Mouse (Mus musculus) olfactory bulb, adult 2 months (tissue): ENCODE measurements around the gene Apeh.

Source experiments
- CTCF ChIP-seq: fragments of 200-500 bp; IDR thresholded peaks from 2 replicates; pipeline ENCODE4 v1.5.1; 2012; ENCODE audit warnings: low read depth, mild to moderate bottlenecking, low read length, moderate library complexity; ENCODE audit not compliant: insufficient read depth
- POLR2A ChIP-seq: fragments of 200-500 bp; IDR thresholded peaks from 2 replicates; pipeline ENCODE4 v1.6.1; 2012; ENCODE audit warnings: mild to moderate bottlenecking, low read depth, low read length, moderate library complexity; ENCODE audit not compliant: insufficient read depth

GRCm38 (mm10) chr9:108049561-108050251 lies 44.7 kb downstream of the Apeh start:
- TF ChIP-seq POLR2A (no peak), CTCF (no peak)
